Mouse (Mus musculus): ENCODE measurements around the gene Smco3. TPM values are rescaled to one million over a fixed set of nuclear protein-coding genes. Genes with fewer than 3 reads are reported as not detected.

The Smco3 gene
- polyA plus RNA-seq, 1 experiment from 2014 or later, result 0.54 TPM

- H3K4me2 ChIP-seq (ENCODE audit: low read length), result no peak overlapping the region
- H3K27me3 ChIP-seq (replicated peaks; ENCODE audit: control insufficient read depth, insufficient read depth, low read length), result no peaks in the 10 kb centered on the region
- H3K4me1 ChIP-seq (replicated peaks; ENCODE audit: control insufficient read depth, insufficient read depth, low read length), result no peaks in the 10 kb centered on the region
- peak; percentile 57; the same call in 1 of the 2 replicates for ATAC-seq
- no peak overlapping the region for H3K4me3 ChIP-seq (replicated peaks; ENCODE audit: low read length)
- no peaks in the 10 kb centered on the region for H3K36me3 ChIP-seq (ENCODE audit: control insufficient read depth, insufficient read depth)
- H3K9me3 ChIP-seq (ENCODE audit: control insufficient read depth, low read length), result no peaks in the 10 kb centered on the region
- no peak overlapping the region for H3K27ac ChIP-seq (ENCODE audit: low read length)
- no peak overlapping the region for H3K9ac ChIP-seq (replicated peaks; ENCODE audit: low read depth, low read length)
- WGBS, result 52% methylated on average over 9 of the region's 9 CpGs
These were observed 25.8 kb upstream of the Smco3 start for GRCm38 (mm10) chr6:136861020-136861419.

- no peaks in the 10 kb centered on the region for H3K4me1 ChIP-seq (replicated peaks; ENCODE audit: control insufficient read depth, insufficient read depth, low read length)
- H3K4me3 ChIP-seq (replicated peaks; ENCODE audit: low read length), result no peak overlapping the region
- 83% methylated on average over 8 of the region's 8 CpGs for WGBS
- H3K9ac ChIP-seq (replicated peaks; ENCODE audit: low read depth, low read length), result no peak overlapping the region
- no peaks in the 10 kb centered on the region for H3K36me3 ChIP-seq (ENCODE audit: control insufficient read depth, insufficient read depth)
- H3K4me2 ChIP-seq (ENCODE audit: low read length), result no peak overlapping the region
- ATAC-seq, result no peak
- no peaks in the 10 kb centered on the region for H3K27me3 ChIP-seq (replicated peaks; ENCODE audit: control insufficient read depth, insufficient read depth, low read length)
- H3K27ac ChIP-seq (ENCODE audit: low read length), result no peak overlapping the region
- H3K9me3 ChIP-seq (ENCODE audit: control insufficient read depth, low read length), result no peaks in the 10 kb centered on the region
These were observed 23.2 kb upstream of the Smco3 start for GRCm38 (mm10) chr6:136858420-136858819.

GRCm38 (mm10) chr6:136857873-136858260, 22.6 kb upstream of the Smco3 start:
- H3K4me3 ChIP-seq (replicated peaks; ENCODE audit: low read length), result no peak overlapping the region
- no peaks in the 10 kb centered on the region for H3K4me1 ChIP-seq (replicated peaks; ENCODE audit: control insufficient read depth, insufficient read depth, low read length)
- no peak for ATAC-seq
- H3K9ac ChIP-seq (replicated peaks; ENCODE audit: low read depth, low read length), result no peak overlapping the region
- H3K9me3 ChIP-seq (ENCODE audit: control insufficient read depth, low read length), result no peaks in the 10 kb centered on the region
- WGBS, result 67% methylated on average over 11 of the region's 11 CpGs
- no peak overlapping the region for H3K4me2 ChIP-seq (ENCODE audit: low read length)
- no peak overlapping the region for H3K27ac ChIP-seq (ENCODE audit: low read length)
- no peaks in the 10 kb centered on the region for H3K27me3 ChIP-seq (replicated peaks; ENCODE audit: control insufficient read depth, insufficient read depth, low read length)
- H3K36me3 ChIP-seq (ENCODE audit: control insufficient read depth, insufficient read depth), result no peaks in the 10 kb centered on the region

- WGBS, result 81% methylated on average over 18 of the region's 18 CpGs
- no peak for ATAC-seq
- H3K4me2 ChIP-seq (ENCODE audit: low read length), result no peak within 1 kb of the TSS
These were observed 22.1 kb upstream of the Smco3 start, which contains the start of gene Art4 for GRCm38 (mm10) chr6:136857186-136857872. Gene Art4, minus strand, starts transcription at chr6:136857733.

DNA sequence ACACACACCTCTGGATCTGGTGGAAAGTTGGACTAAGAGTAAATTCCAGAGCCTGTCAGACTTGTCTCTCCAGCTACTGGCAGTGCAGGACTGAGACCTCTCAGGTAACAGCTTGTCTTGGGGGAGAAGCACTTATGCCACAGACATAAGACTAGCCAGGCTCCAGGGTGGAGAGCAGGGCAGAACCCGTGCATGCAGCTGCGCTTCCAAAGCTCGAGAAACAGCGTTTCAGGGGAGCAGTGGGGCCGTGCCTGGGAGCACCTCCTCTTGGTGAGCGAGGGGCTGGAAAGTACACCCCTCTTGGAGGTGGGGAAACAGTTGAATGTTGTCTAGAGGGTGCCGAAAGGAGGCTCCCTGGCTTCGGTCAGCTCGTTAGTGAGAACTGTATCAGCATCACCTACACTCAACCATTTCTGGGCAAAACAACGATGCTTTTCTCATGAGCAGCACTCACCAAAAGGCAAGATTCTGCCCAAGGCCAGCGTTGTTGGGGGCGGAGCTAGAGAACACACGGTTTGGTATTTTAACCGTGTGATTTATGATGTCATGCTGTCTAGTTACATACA, 20.9 kb upstream of the Smco3 start:
- H3K4me2 ChIP-seq (ENCODE audit: low read length), result no peak overlapping the region
- H3K4me1 ChIP-seq (replicated peaks; ENCODE audit: control insufficient read depth, insufficient read depth, low read length), result no peaks in the 10 kb centered on the region
- H3K4me3 ChIP-seq (replicated peaks; ENCODE audit: low read length), result no peak overlapping the region
- H3K9me3 ChIP-seq (ENCODE audit: control insufficient read depth, low read length), result no peaks in the 10 kb centered on the region
- no peak overlapping the region for H3K9ac ChIP-seq (replicated peaks; ENCODE audit: low read depth, low read length)
- no peaks in the 10 kb centered on the region for H3K36me3 ChIP-seq (ENCODE audit: control insufficient read depth, insufficient read depth)
- ATAC-seq, result no peak
- 59% methylated on average over 14 of the region's 14 CpGs for WGBS
- H3K27ac ChIP-seq (ENCODE audit: low read length), result no peak overlapping the region
- no peaks in the 10 kb centered on the region for H3K27me3 ChIP-seq (replicated peaks; ENCODE audit: control insufficient read depth, insufficient read depth, low read length)

More at GRCm38 (mm10) chr6:136857186-136857872, 22.1 kb upstream of the Smco3 start, which contains the start of gene Art4:
- Histone ChIP-seq H3K27me3 (replicated peaks; ENCODE audit: control insufficient read depth, insufficient read depth, low read length) (no peaks in the 10 kb centered on the region), H3K4me3 (replicated peaks; ENCODE audit: low read length) (no peak within 1 kb of the TSS), H3K36me3 (ENCODE audit: control insufficient read depth, insufficient read depth) (no peaks in the 10 kb centered on the region), H3K27ac (ENCODE audit: low read length) (no peak within 1 kb of the TSS), H3K9me3 (ENCODE audit: control insufficient read depth, low read length) (no peaks in the 10 kb centered on the region), H3K9ac (replicated peaks; ENCODE audit: low read depth, low read length) (no peak within 1 kb of the TSS), H3K4me1 (replicated peaks; ENCODE audit: control insufficient read depth, insufficient read depth, low read length) (no peaks in the 10 kb centered on the region)

DNA sequence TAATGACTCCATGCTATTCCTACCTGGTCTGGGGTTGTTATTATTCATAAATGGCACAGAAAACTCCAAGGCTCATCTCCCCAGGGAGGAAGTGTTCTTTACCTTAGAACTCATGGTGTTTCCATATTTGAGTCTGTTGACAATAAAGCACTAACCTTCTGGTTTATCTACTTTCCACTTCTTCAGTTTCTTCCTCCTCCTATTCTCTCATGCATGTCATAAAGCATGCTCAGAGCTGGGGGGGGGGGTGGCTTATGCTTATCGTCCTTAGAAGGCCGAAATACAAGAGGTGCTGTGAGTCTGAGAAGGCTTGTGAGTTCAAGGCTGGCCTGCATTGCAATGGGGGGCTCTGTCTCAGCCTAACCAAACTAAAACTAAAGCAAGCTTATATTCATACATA, 19.9 kb upstream of the Smco3 start:
- Histone ChIP-seq H3K9ac (replicated peaks; ENCODE audit: low read depth, low read length) (no peak overlapping the region), H3K27ac (ENCODE audit: low read length) (no peak overlapping the region), H3K27me3 (replicated peaks; ENCODE audit: control insufficient read depth, insufficient read depth, low read length) (no peaks in the 10 kb centered on the region), H3K4me3 (replicated peaks; ENCODE audit: low read length) (no peak overlapping the region), H3K4me1 (replicated peaks; ENCODE audit: control insufficient read depth, insufficient read depth, low read length) (no peaks in the 10 kb centered on the region), H3K4me2 (ENCODE audit: low read length) (no peak overlapping the region), H3K36me3 (ENCODE audit: control insufficient read depth, insufficient read depth) (no peaks in the 10 kb centered on the region), H3K9me3 (ENCODE audit: control insufficient read depth, low read length) (no peaks in the 10 kb centered on the region)
- 77% methylated on average over 2 of the region's 2 CpGs for WGBS
- ATAC-seq, result no peak

GRCm38 (mm10) chr6:136854361-136854781, 19.1 kb upstream of the Smco3 start:
- Histone ChIP-seq H3K4me2 (ENCODE audit: low read length) (no peak overlapping the region), H3K4me3 (replicated peaks; ENCODE audit: low read length) (no peak overlapping the region), H3K27me3 (replicated peaks; ENCODE audit: control insufficient read depth, insufficient read depth, low read length) (no peaks in the 10 kb centered on the region), H3K36me3 (ENCODE audit: control insufficient read depth, insufficient read depth) (no peaks in the 10 kb centered on the region), H3K9me3 (ENCODE audit: control insufficient read depth, low read length) (no peaks in the 10 kb centered on the region), H3K9ac (replicated peaks; ENCODE audit: low read depth, low read length) (no peak overlapping the region), H3K4me1 (replicated peaks; ENCODE audit: control insufficient read depth, insufficient read depth, low read length) (no peaks in the 10 kb centered on the region), H3K27ac (ENCODE audit: low read length) (no peak overlapping the region)
- ATAC-seq, result no peak
- WGBS, result 92% methylated on average over 11 of the region's 11 CpGs

- Histone ChIP-seq H3K27ac (ENCODE audit: low read length) (no peak overlapping the region), H3K4me1 (replicated peaks; ENCODE audit: control insufficient read depth, insufficient read depth, low read length) (no peaks in the 10 kb centered on the region), H3K9me3 (ENCODE audit: control insufficient read depth, low read length) (no peaks in the 10 kb centered on the region), H3K36me3 (ENCODE audit: control insufficient read depth, insufficient read depth) (no peaks in the 10 kb centered on the region), H3K4me3 (replicated peaks; ENCODE audit: low read length) (no peak overlapping the region), H3K4me2 (ENCODE audit: low read length) (no peak overlapping the region), H3K27me3 (replicated peaks; ENCODE audit: control insufficient read depth, insufficient read depth, low read length) (no peaks in the 10 kb centered on the region), H3K9ac (replicated peaks; ENCODE audit: low read depth, low read length) (no peak overlapping the region)
- 55% methylated on average over 3 of the region's 3 CpGs for WGBS
- ATAC-seq, result no peak
These were observed 17.5 kb upstream of the Smco3 start for GRCm38 (mm10) chr6:136852762-136853161.

DNA sequence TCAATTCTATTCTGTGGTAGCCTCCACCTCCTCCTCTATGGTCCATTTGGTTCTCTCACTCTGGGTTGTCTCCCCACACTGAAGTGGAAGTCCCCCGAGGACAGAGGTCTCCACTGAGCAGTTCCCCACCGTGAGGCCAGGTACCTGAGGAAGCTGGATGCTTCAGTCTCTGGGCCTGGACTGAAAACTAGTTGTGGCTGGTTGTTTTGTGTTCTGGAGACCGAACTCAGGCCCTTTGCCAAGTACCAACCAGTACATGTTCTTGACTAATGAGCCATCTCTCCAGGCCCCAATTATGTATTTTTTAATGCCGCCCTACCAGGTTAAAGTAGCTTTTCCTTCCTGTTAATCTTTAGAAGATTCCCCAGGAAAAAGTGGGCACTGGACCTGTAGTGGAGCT, 17.1 kb upstream of the Smco3 start:
- no peak overlapping the region for H3K4me3 ChIP-seq (replicated peaks; ENCODE audit: low read length)
- H3K27me3 ChIP-seq (replicated peaks; ENCODE audit: control insufficient read depth, insufficient read depth, low read length), result no peaks in the 10 kb centered on the region
- H3K9me3 ChIP-seq (ENCODE audit: control insufficient read depth, low read length), result no peaks in the 10 kb centered on the region
- no peak overlapping the region for H3K9ac ChIP-seq (replicated peaks; ENCODE audit: low read depth, low read length)
- no peak overlapping the region for H3K4me2 ChIP-seq (ENCODE audit: low read length)
- no peaks in the 10 kb centered on the region for H3K36me3 ChIP-seq (ENCODE audit: control insufficient read depth, insufficient read depth)
- H3K4me1 ChIP-seq (replicated peaks; ENCODE audit: control insufficient read depth, insufficient read depth, low read length), result no peaks in the 10 kb centered on the region
- ATAC-seq, result no peak
- no peak overlapping the region for H3K27ac ChIP-seq (ENCODE audit: low read length)
- WGBS, result 77% methylated on average over 4 of the region's 4 CpGs
